ENCODE assay signal across 7 mouse cellular contexts in the genomic region with DNA sequence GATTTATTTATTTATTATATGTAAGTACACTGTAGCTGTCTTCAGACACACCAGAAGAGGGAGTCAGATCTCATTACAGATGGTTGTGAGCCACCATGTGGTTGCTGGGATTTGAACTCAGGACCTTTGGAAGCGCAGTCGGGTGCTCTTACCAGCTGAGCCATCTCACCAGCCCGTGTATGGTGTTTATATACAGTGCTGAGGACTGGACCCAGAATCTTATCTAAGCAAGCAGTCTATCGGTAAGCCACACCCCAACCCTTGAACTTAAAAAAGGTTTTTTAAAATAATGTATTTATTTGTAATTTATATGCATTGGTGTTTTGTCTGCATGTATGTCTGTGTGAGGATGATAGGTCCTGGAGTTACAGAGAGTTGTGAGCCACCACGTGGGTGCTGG. TPM values are rescaled to one million over a fixed set of nuclear protein-coding genes. Genes with fewer than 3 reads are reported as not detected.
A peak's percentile ranks its signal among the peaks of the same experiment; 100 is the strongest.
DNase-seq lines count a peak whose midpoint lies in the region; ATAC-seq and TF ChIP-seq lines count a peak whose summit lies in the region.
"Not testable (repeated sequence)": the region's sequence is repeated elsewhere in the genome, so short reads cannot be mapped to it uniquely, and the experiment has no call there.

No protein-coding gene starts in this region.

- 60% methylated on average over 5 of the region's 5 CpGs for WGBS in liver, embryonic 13.5 days (ENCODE audit: insufficient replicate concordance)
- 50% methylated on average over 5 of the region's 5 CpGs for WGBS in liver, embryonic 14.5 days (ENCODE audit: insufficient replicate concordance)
- WGBS in liver, embryonic 16.5 days (ENCODE audit: insufficient replicate concordance) = 55% methylated on average over 5 of the region's 5 CpGs

- H3K79me2 ChIP-seq in MEL (ENCODE audit: control insufficient read depth, insufficient read depth, low read length, poor library complexity) = not testable (repeated sequence)

- H3K4me1 ChIP-seq in MEL (ENCODE audit: control insufficient read depth in 1 of 2, insufficient read depth in 2 of 2, low read length in 2 of 2) = not testable (repeated sequence)
- H3K4me1 ChIP-seq in liver, embryonic 13.5 days (replicated peaks) = peaks cover 17% of the 10 kb centered on the region
- H3K4me1 ChIP-seq in liver, embryonic 14.5 days (replicated peaks; ENCODE audit: control insufficient read depth in 2 of 2, insufficient read depth in 2 of 2, low read length in 1 of 2) = peaks cover 7 to 12% of the 10 kb centered on the region in 2 experiments
- peaks cover 12% of the 10 kb centered on the region for H3K4me1 ChIP-seq in liver, embryonic 16.5 days (ENCODE audit: control insufficient read depth, low read depth, low read length)

- not testable (repeated sequence) for H3K27me3 ChIP-seq in MEL (ENCODE audit: control insufficient read depth in 1 of 2, insufficient read depth in 2 of 2, low read length in 2 of 2); liver, embryonic 14.5 days (ENCODE audit: control insufficient read depth, insufficient read depth, low read length); liver, embryonic 16.5 days (ENCODE audit: control insufficient read depth, insufficient read depth, low read depth, low read length)
- H3K27me3 ChIP-seq in liver, embryonic 13.5 days = peaks cover 14% of the 10 kb centered on the region

- H3K9ac ChIP-seq in MEL (ENCODE audit: control insufficient read depth, low read depth, low read length, poor library complexity, severe bottlenecking); liver, embryonic 13.5 days; liver, embryonic 14.5 days (replicated peaks); liver, embryonic 16.5 days (ENCODE audit: low read depth, low read length): not testable (repeated sequence)

- not testable (repeated sequence) for H3K4me3 ChIP-seq in MEL (ENCODE audit: control insufficient read depth in 1 of 2, insufficient read depth in 1 of 2, low read depth in 2 of 2, low read length in 2 of 2); liver, embryonic 13.5 days (replicated peaks); liver, embryonic 14.5 days (ENCODE audit: insufficient read depth in 1 of 2, low read depth in 2 of 2, low read length in 2 of 2); liver, embryonic 16.5 days (ENCODE audit: low read depth, low read length)

- H3K27ac ChIP-seq in MEL (ENCODE audit: control insufficient read depth, low read depth, low read length); liver, embryonic 13.5 days; liver, embryonic 14.5 days; liver, embryonic 16.5 days (ENCODE audit: low read length): not testable (repeated sequence)

- H3K4me2 ChIP-seq in liver, embryonic 13.5 days; liver, embryonic 14.5 days (ENCODE audit: low read depth); liver, embryonic 16.5 days (ENCODE audit: low read depth, low read length): not testable (repeated sequence)

- TF ChIP-seq CTCF in MEL (IDR thresholded peaks at IDR 0.05 in 2 of 3, conservative IDR thresholded peaks at IDR 0.05 in 1 of 3; ENCODE audit: control insufficient read depth in 1 of 3, insufficient read depth in 1 of 3, low read depth in 2 of 3, low read length in 3 of 3, poor library complexity in 1 of 3, severe bottlenecking in 1 of 3); liver, embryonic 14.5 days (IDR thresholded peaks at IDR 0.05; ENCODE audit: low read depth): not testable (repeated sequence)

- TF ChIP-seq EP300 in MEL (IDR thresholded peaks at IDR 0.05; ENCODE audit: low read depth in 1 of 2, low read length in 2 of 2); liver, embryonic 14.5 days (IDR thresholded peaks at IDR 0.05; ENCODE audit: low read depth): not testable (repeated sequence)

- H3K36me3 ChIP-seq in MEL (ENCODE audit: control insufficient read depth in 1 of 2, insufficient read depth in 2 of 2, low read length in 2 of 2); liver, embryonic 13.5 days; liver, embryonic 14.5 days (replicated peaks; ENCODE audit: control insufficient read depth, insufficient read depth, low read depth); liver, embryonic 16.5 days (ENCODE audit: control insufficient read depth, insufficient read depth): not testable (repeated sequence)

- not testable (repeated sequence) for TF ChIP-seq RAD21 in MEL (IDR thresholded peaks at IDR 0.05; ENCODE audit: low read depth, low read length)

- TF ChIP-seq POLR2A in MEL (IDR thresholded peaks at IDR 0.05; ENCODE audit: control insufficient read depth in 1 of 2, insufficient read depth in 1 of 2, low read depth in 1 of 2, low read length in 2 of 2, poor library complexity in 1 of 2) = not testable (repeated sequence)

- not testable (repeated sequence) for H3K9me3 ChIP-seq in MEL (replicated peaks; ENCODE audit: insufficient read depth, low read length); liver, embryonic 13.5 days (replicated peaks); liver, embryonic 14.5 days (ENCODE audit: control insufficient read depth, low read length); liver, embryonic 16.5 days (replicated peaks; ENCODE audit: control insufficient read depth, low read length)

- peak; percentile 61; the same call in 1 of the 2 replicates for ATAC-seq in liver, embryonic 13.5 days (ENCODE audit: low read depth)
- ATAC-seq in liver, embryonic 14.5 days (ENCODE audit: insufficient read depth) = peak; percentile 55; the same call in 1 of the 2 replicates
- ATAC-seq in liver, embryonic 16.5 days (ENCODE audit: low read depth) = peak; percentile 43; the same call in 1 of the 2 replicates
- peak; percentile 61 for ATAC-seq in megakaryocyte progenitor cell, adult 5-6 weeks (replicated peaks; ENCODE audit: poor library complexity)
- ATAC-seq in megakaryocyte-erythroid progenitor cell, adult 5-6 weeks (replicated peaks; ENCODE audit: low FRiP score, low TSS enrichment, poor library complexity, severe bottlenecking) = peak; percentile 78; the same call in 1 of the 2 replicates

- peak; percentile 48 for DNase-seq in MEL (ENCODE audit: low read depth, low spot score)
- peak; percentile 34 for DNase-seq in c-Kit-positive CD71-positive TER-119-positive erythroid progenitor cells, embryonic 14.5 days (ENCODE audit: low spot score)
- not testable (repeated sequence) for DNase-seq in liver, embryonic 13.5 days; liver, embryonic 14.5 days (ENCODE audit: low read depth in 3 of 3, low spot score in 3 of 3)

TF ChIP-seq in MEL, 35 proteins besides CTCF, POLR2A, EP300 and RAD21:
- TF ChIP-seq GATA1 (IDR thresholded peaks at IDR 0.05; ENCODE audit: low read depth, low read length) (0 out of 2 replicates have a peak, but pooled peaks have one; percentile 3), TBP (IDR thresholded peaks at IDR 0.05; ENCODE audit: low read depth, low read length) (peak; percentile 96)

RNA-seq across cellular contexts. Expression of a gene that starts 18.4 kb away (rescaled TPM):
- total RNA-seq in MEL (2012; rRNA removed) = 7.7 TPM in 2 replicates
- 10 to 100 TPM in 1 of 2 experiments, not detected in 1; 25.3 TPM for polyA plus RNA-seq in MEL (2012; ENCODE audit: insufficient read depth in 1 of 2, insufficient read length in 2 of 2, low read depth in 1 of 2, low replicate concordance in 2 of 2, missing spikeins in 1 of 2)
- 3.7 and 4.4 TPM in 2 replicates for polyA plus RNA-seq in liver, embryonic 13.5 days (2015; fragmentation: Nextera tagmentation; extraction: Ambion mirVana)
- 3.9 and 4.3 TPM in 2 replicates for polyA plus RNA-seq in liver, embryonic 14.5 days (2012; rRNA removed)
- polyA plus RNA-seq in liver, embryonic 14.5 days (2014; fragmentation: Nextera tagmentation; extraction: Ambion mirVana) = 4.5 and 5.1 TPM in 2 replicates
- 6.9 and 7.8 TPM in 2 replicates for polyA plus RNA-seq in liver, embryonic 16.5 days (2015; fragmentation: Nextera tagmentation; extraction: Ambion mirVana)
- 13.7 and 14.1 TPM in 2 replicates for total RNA-seq in megakaryocyte progenitor cell, adult 5-6 weeks (2015)
- total RNA-seq in megakaryocyte progenitor cell, adult 5-6 weeks (2017) = 11.5 and 15.2 TPM in 2 replicates
- total RNA-seq in megakaryocyte-erythroid progenitor cell, adult 5-6 weeks (2014; fragmentation: Nextera tagmentation) = 29.6 and 42.1 TPM in 2 replicates
- total RNA-seq in megakaryocyte-erythroid progenitor cell, adult 5-6 weeks (2017) = 12.9 and 13.2 TPM in 2 replicates

RNA-seq across cellular contexts. Expression of a gene that starts 48.0 kb away (rescaled TPM):
- total RNA-seq in MEL (2012; rRNA removed) = 32.6 and 33.0 TPM in 2 replicates
- 10 to 100 TPM in 1 of 2 experiments, not detected in 1; 35.9 TPM for polyA plus RNA-seq in MEL (2012; ENCODE audit: insufficient read depth in 1 of 2, insufficient read length in 2 of 2, low read depth in 1 of 2, low replicate concordance in 2 of 2, missing spikeins in 1 of 2)
- 29.3 and 36.5 TPM in 2 replicates for polyA plus RNA-seq in liver, embryonic 13.5 days (2015; fragmentation: Nextera tagmentation; extraction: Ambion mirVana)
- 7.4 and 13.3 TPM in 2 replicates for polyA plus RNA-seq in liver, embryonic 14.5 days (2012; rRNA removed)
- polyA plus RNA-seq in liver, embryonic 14.5 days (2014; fragmentation: Nextera tagmentation; extraction: Ambion mirVana) = 22.9 and 24.1 TPM in 2 replicates
- 22.8 and 25.2 TPM in 2 replicates for polyA plus RNA-seq in liver, embryonic 16.5 days (2015; fragmentation: Nextera tagmentation; extraction: Ambion mirVana)
- total RNA-seq in megakaryocyte progenitor cell, adult 5-6 weeks (2015) = 15.6 and 20.5 TPM in 2 replicates
- total RNA-seq in megakaryocyte progenitor cell, adult 5-6 weeks (2017) = 58.3 and 69.6 TPM in 2 replicates
- total RNA-seq in megakaryocyte-erythroid progenitor cell, adult 5-6 weeks (2014; fragmentation: Nextera tagmentation) = 35.1 and 43.9 TPM in 2 replicates
- total RNA-seq in megakaryocyte-erythroid progenitor cell, adult 5-6 weeks (2017) = 72.3 and 96.3 TPM in 2 replicates
